Mouse (Mus musculus): Measurements from ENCODE around the gene 2410015M20Rik.
"Not testable (repeated sequence)": the region's sequence is repeated elsewhere in the genome, so short reads cannot be mapped to it uniquely, and the experiment has no call there.

2410015M20Rik gene

GRCm38 (mm10) chr17:56613236-56613844 lies 3.8 kb upstream of the 2410015M20Rik start, which contains the start of gene Rpl36:
Gene Rpl36 (plus strand): TSS chr17:56613416.
- peak; percentile 92 for DNase-seq (ENCODE audit: low spot score)

- DNase-seq (ENCODE audit: low spot score), result not testable (repeated sequence)
Measured at GRCm38 (mm10) chr17:56612565-56612939, 3.0 kb upstream of the 2410015M20Rik start.

- peak; percentile 73 for DNase-seq (ENCODE audit: low spot score)
Measured at GRCm38 (mm10) chr17:56611861-56612564, 2.4 kb upstream of the 2410015M20Rik start.

- no peak for DNase-seq (ENCODE audit: low spot score)
Measured at GRCm38 (mm10) chr17:56611323-56611722, 1.8 kb upstream of the 2410015M20Rik start.

DNA sequence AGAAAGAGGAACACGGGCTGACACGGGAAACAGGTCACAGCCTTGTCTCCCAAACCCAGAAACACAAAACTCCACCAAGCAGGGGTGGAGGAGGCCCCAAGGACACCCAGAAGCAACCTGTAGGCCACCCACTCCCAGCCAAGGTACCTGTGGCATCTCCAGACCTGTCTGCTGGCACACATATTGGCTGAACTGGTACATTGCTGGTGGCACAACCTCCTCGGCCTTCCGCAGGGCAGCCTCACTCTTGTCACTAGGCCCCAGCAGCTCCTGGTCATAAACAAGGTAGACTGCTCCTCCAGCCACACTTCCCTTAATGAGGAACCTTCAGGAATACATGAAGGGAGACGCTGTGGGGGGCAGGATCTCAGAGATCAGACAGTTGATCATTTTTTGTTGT lies 872 bp downstream of the 2410015M20Rik start:
- DNase-seq (ENCODE audit: low spot score), result no peak

GRCm38 (mm10) chr17:56607521-56608062 lies 2.0 kb downstream of the 2410015M20Rik start:
- no peak for DNase-seq (ENCODE audit: low spot score)

- DNase-seq (ENCODE audit: low spot score), result no peak
Measured at GRCm38 (mm10) chr17:56605431-56605830, 4.1 kb downstream of the 2410015M20Rik start.

GRCm38 (mm10) chr17:56604422-56604821 lies 5.1 kb downstream of the 2410015M20Rik start:
- no peak for DNase-seq (ENCODE audit: low spot score)

- no peak for DNase-seq (ENCODE audit: low spot score)
Measured at GRCm38 (mm10) chr17:56604070-56604380, 5.5 kb downstream of the 2410015M20Rik start.

- no peak for DNase-seq (ENCODE audit: low spot score)
Measured at GRCm38 (mm10) chr17:56603186-56604069, 6.1 kb downstream of the 2410015M20Rik start.

- DNase-seq (ENCODE audit: low spot score), result no peak
Measured at GRCm38 (mm10) chr17:56593527-56594271, 15.9 kb downstream of the 2410015M20Rik start.

- DNase-seq (ENCODE audit: low spot score), result no peak
Measured at GRCm38 (mm10) chr17:56592553-56592952, 17.0 kb downstream of the 2410015M20Rik start.

- no peak for DNase-seq (ENCODE audit: low spot score)
Measured at GRCm38 (mm10) chr17:56588921-56589320, 20.6 kb downstream of the 2410015M20Rik start.

DNA sequence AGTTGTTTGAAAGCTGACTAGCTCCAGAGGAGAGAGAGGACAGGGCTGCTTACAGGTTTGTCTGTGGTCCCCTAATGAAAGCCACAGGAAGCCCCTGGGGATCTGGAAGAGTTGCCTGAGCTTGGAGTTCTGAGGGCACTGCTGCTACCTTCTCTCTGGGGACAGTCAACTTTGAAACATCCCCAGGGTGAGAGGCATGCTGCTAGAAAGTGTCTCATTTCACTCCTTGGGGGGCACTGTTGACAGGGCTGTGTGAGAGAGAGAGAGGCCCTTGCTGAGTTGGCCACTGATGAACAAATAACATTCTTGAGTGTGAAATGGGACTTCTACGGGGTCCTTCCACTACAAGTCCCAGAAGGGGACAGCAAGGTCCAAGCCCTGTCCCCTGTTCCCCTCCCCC lies 21.8 kb downstream of the 2410015M20Rik start:
- DNase-seq (ENCODE audit: low spot score), result no peak

GRCm38 (mm10) chr17:56585171-56585821 lies 24.3 kb downstream of the 2410015M20Rik start:
- peak; percentile 36 for DNase-seq (ENCODE audit: low spot score)

GRCm38 (mm10) chr17:56584257-56585130 lies 25.1 kb downstream of the 2410015M20Rik start, which contains the start of the genes Safb2 and Safb:
Gene Safb2 (minus strand): TSS chr17:56584585.
Gene Safb (plus strand): TSS chr17:56584825.
- peak; percentile 99 for DNase-seq (ENCODE audit: low spot score)

- no peak for DNase-seq (ENCODE audit: low spot score)
Measured at GRCm38 (mm10) chr17:56583611-56584256, 25.8 kb downstream of the 2410015M20Rik start.

DNA sequence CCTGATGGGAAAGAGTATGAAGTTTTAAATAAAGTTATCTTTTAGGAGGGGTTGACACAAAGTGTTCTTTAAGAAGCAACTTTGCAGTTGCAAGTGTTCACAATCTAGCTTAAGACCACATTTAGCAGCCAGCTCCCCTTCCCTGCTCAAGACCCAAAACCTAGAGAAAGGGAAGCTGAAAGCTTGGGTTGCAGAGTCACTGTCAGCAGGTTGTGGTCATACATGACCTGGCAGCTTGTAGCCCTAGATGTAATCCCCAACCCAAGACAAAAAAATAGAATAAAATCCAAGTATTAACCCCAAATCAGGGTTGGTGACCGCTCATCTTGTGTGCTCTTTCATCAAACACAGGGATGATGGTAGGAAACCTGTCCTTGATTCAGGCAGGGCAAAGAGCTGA lies 26.5 kb downstream of the 2410015M20Rik start:
- DNase-seq (ENCODE audit: low spot score), result no peak

DNA sequence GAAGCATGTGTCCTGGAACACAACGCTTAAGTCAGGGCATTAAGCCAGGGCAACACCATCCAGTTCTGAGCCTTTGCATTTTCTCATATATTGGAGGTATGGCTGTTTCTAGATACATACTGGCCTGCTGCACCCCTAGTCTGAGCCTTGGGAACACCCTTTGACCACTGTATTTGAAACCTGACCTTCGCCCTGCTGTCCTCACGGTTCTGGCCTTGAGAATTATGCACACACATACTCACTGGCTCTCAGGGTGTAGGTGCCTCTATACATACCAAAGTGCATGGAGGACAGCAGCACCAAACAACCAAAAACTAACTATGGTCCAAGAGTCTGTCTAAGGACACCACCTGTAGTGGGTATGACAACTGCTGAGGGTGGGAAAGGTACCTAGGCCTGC lies 36.6 kb downstream of the 2410015M20Rik start:
- DNase-seq (ENCODE audit: low spot score), result no peak

- DNase-seq (ENCODE audit: low spot score), result no peak
Measured at GRCm38 (mm10) chr17:56572154-56572553, 37.4 kb downstream of the 2410015M20Rik start.
